Mouse (Mus musculus) embryonic facial prominence, embryonic 14.5 days (tissue): ENCODE measurements around the gene Pgm2l1. TPM values are rescaled to one million over a fixed set of nuclear protein-coding genes. Genes with fewer than 3 reads are reported as not detected.

Experiments
- ATAC-seq: fragments of 200-750 bp; cut with Nextera tagmentation; 2 replicates; pipeline ENCODE4 v1.8.0; 2017; ENCODE audit warnings: low read depth, moderate number of reproducible peaks, moderate TSS enrichment
- DNase-seq: peaks from one replicate; pipeline ENCODE4 v3.0.0-alpha.2; 2015; ENCODE audit warnings: low spot score
- H3K27ac ChIP-seq: fragments of 300-500 bp; sonication (generic); replicated peaks from 2 replicates; pipeline ENCODE4 v1.5.1; 2014; ENCODE audit warnings: low read depth, mild to moderate bottlenecking, low read length, moderate library complexity
- H3K27me3 ChIP-seq: fragments of 300-500 bp; sonication (generic); replicated peaks from 2 replicates; pipeline ENCODE4 v1.6.1; 2014; ENCODE audit warnings: low read length; ENCODE audit not compliant: control insufficient read depth, insufficient read depth
- H3K36me3 ChIP-seq: fragments of 300-500 bp; sonication (generic); 2 replicates; pipeline ENCODE4 v1.6.1; 2014; ENCODE audit warnings: low read length, mixed read lengths; ENCODE audit not compliant: control insufficient read depth, insufficient read depth
- H3K4me1 ChIP-seq: fragments of 300-500 bp; sonication (generic); 2 replicates; pipeline ENCODE4 v1.6.1; 2014; ENCODE audit warnings: antibody characterized with exemption, low read length; ENCODE audit not compliant: control insufficient read depth, insufficient read depth
- H3K4me2 ChIP-seq: fragments of 300-500 bp; sonication (generic); 2 replicates; pipeline ENCODE4 v1.6.1; 2014; ENCODE audit warnings: low read depth, mild to moderate bottlenecking, low read length, moderate library complexity, mixed read lengths
- H3K4me3 ChIP-seq: fragments of 300-500 bp; sonication (generic); 2 replicates; pipeline ENCODE4 v1.5.1; 2014; ENCODE audit warnings: low read depth, mild to moderate bottlenecking, low read length
- H3K9ac ChIP-seq: fragments of 300-500 bp; sonication (generic); 2 replicates; pipeline ENCODE4 v1.6.1; 2014; ENCODE audit warnings: low read depth, mild to moderate bottlenecking, low read length, moderate library complexity, mixed read lengths
- H3K9me3 ChIP-seq: fragments of 300-500 bp; sonication (generic); 2 replicates; pipeline ENCODE4 v1.6.1; 2016; ENCODE audit warnings: low read length; ENCODE audit not compliant: control insufficient read depth
- WGBS: fragments of 180-500 bp; shearing (Covaris S2); extraction: QIAGEN DNeasy Blood & Tissue Kit; methylation state at CpG from one replicate; pipeline ENCODE4 v1.1.7; 2014; 5-methylcytosine and 5-hydroxymethylcytosine counted together
- polyA plus RNA-seq: library from polyadenylated mRNA; unstranded; fragments of >200 nt; fragmentation: Nextera tagmentation; extraction: Ambion mirVana; gene quantifications from 2 replicates; pipeline ENCODE4 v1.2.1, GENCODE M21; 2014

The Pgm2l1 gene
- polyA plus RNA-seq, 1 experiment from 2014 or later, result 3.8 TPM

- H3K4me2 ChIP-seq, result no peak overlapping the region
- H3K36me3 ChIP-seq, result peaks cover 10% of the 10 kb centered on the region; the same call in 1 of the 2 replicates
- H3K4me1 ChIP-seq, result 0 out of 2 replicates have a peak, but pooled peaks cover 17% of the 10 kb centered on the region
- H3K4me3 ChIP-seq, result no peak overlapping the region
- no peak overlapping the region for H3K27ac ChIP-seq
- DNase-seq (no peak), ATAC-seq (no peak)
- 50% methylated on average over 4 of the region's 6 CpGs for WGBS
- no peaks in the 10 kb centered on the region for H3K27me3 ChIP-seq
- H3K9me3 ChIP-seq, result no peaks in the 10 kb centered on the region
- no peak overlapping the region for H3K9ac ChIP-seq
Observed at GRCm38 (mm10) chr7:100307872-100308653, 80.9 kb downstream of the Pgm2l1 start.

GRCm38 (mm10) chr7:100309216-100309615 lies 82.0 kb downstream of the Pgm2l1 start:
- peak; percentile 77 for DNase-seq
- WGBS, result 24% methylated on average over 1 of the region's 1 CpGs
- no peak overlapping the region for H3K4me3 ChIP-seq
- H3K4me1 ChIP-seq, result 0 out of 2 replicates have a peak, but pooled peaks cover 17% of the 10 kb centered on the region
- no peak overlapping the region for H3K9ac ChIP-seq
- peaks cover 15% of the 10 kb centered on the region; the same call in 1 of the 2 replicates for H3K36me3 ChIP-seq
- no peak overlapping the region for H3K4me2 ChIP-seq
- peak overlapping the region; percentile 76 for H3K27ac ChIP-seq
- H3K9me3 ChIP-seq, result no peaks in the 10 kb centered on the region
- no peaks in the 10 kb centered on the region for H3K27me3 ChIP-seq
- ATAC-seq, result peak; percentile 57; the same call in 1 of the 2 replicates

- no peak overlapping the region for H3K4me3 ChIP-seq
- no peaks in the 10 kb centered on the region for H3K27me3 ChIP-seq
- H3K36me3 ChIP-seq, result peaks cover 17% of the 10 kb centered on the region; the same call in 1 of the 2 replicates
- no peaks in the 10 kb centered on the region for H3K9me3 ChIP-seq
- 54% methylated on average over 6 of the region's 6 CpGs for WGBS
- H3K27ac ChIP-seq, result peak overlapping the region; percentile 76
- H3K9ac ChIP-seq, result no peak overlapping the region
- 0 out of 2 replicates have a peak, but pooled peaks cover 17% of the 10 kb centered on the region for H3K4me1 ChIP-seq
- DNase-seq, result no peak
- H3K4me2 ChIP-seq, result no peak overlapping the region
- no peak for ATAC-seq
Observed at GRCm38 (mm10) chr7:100309679-100310078, 82.5 kb downstream of the Pgm2l1 start.

DNA sequence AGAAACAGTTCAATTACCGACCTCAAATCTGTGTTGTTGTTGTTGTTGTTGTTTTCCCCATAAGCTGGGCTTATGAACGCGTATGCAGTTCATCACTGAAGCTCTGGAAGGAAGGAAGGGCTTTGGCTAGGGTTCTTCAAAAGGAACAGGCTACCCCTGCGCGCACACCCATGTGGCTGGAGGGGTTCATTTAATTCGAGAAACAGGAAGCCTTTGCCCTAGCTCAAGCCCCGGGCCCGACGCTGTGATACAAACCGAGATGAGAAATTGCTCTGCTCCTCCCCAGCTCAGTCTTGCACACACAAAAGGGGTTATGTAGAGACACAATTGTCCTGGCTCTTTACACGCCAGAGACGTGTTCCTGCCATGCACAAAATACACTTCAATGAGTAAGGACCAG lies 83.1 kb downstream of the Pgm2l1 start:
- no peaks in the 10 kb centered on the region for H3K27me3 ChIP-seq
- DNase-seq, result no peak
- H3K27ac ChIP-seq, result peak overlapping the region; percentile 76
- no peak overlapping the region for H3K4me2 ChIP-seq
- peaks cover 23% of the 10 kb centered on the region; the same call in 1 of the 2 replicates for H3K36me3 ChIP-seq
- WGBS, result 64% methylated on average over 12 of the region's 12 CpGs
- no peak overlapping the region for H3K4me3 ChIP-seq
- no peak for ATAC-seq
- H3K9ac ChIP-seq, result no peak overlapping the region
- H3K9me3 ChIP-seq, result no peaks in the 10 kb centered on the region
- 0 out of 2 replicates have a peak, but pooled peaks cover 17% of the 10 kb centered on the region for H3K4me1 ChIP-seq

DNA sequence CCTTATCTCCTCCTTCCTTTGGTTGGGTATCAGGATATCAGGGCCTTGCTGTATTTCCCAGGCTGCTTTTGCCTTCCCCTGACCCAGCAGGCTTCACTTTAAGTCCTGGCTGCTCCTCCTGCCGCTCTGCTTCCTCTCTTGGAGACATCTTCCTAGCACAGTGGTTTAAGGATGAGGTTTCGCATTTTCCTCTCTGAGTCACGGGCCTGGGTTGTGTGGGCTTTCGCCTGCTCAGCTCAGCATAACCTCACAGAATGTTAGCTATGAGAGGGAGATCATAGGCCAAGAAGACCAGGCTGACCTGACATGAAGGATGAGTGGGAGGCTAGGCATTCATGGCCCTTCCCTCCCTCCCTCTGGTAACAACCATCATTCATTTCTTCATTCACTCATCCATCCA lies 85.5 kb downstream of the Pgm2l1 start:
- Histone ChIP-seq H3K4me3 (no peak overlapping the region), H3K27ac (no peak overlapping the region), H3K4me1 (0 out of 2 replicates have a peak, but pooled peaks cover 17% of the 10 kb centered on the region), H3K4me2 (no peak overlapping the region), H3K9me3 (no peaks in the 10 kb centered on the region), H3K9ac (no peak overlapping the region), H3K36me3 (peaks cover 40% of the 10 kb centered on the region), H3K27me3 (no peaks in the 10 kb centered on the region)
- WGBS, result 89% methylated on average over 4 of the region's 4 CpGs
- no peak for ATAC-seq
- no peak for DNase-seq

GRCm38 (mm10) chr7:100316924-100317323 lies 89.7 kb downstream of the Pgm2l1 start:
- WGBS, result 86% methylated on average over 8 of the region's 8 CpGs
- DNase-seq, result no peak
- Histone ChIP-seq H3K9me3 (no peaks in the 10 kb centered on the region), H3K27me3 (no peaks in the 10 kb centered on the region), H3K36me3 (peaks cover 58% of the 10 kb centered on the region), H3K4me1 (no peaks in the 10 kb centered on the region), H3K4me2 (no peak overlapping the region), H3K4me3 (no peak overlapping the region), H3K9ac (no peak overlapping the region), H3K27ac (no peak overlapping the region)
- no peak for ATAC-seq

- H3K9me3 ChIP-seq, result no peaks in the 10 kb centered on the region
- DNase-seq (no peak), ATAC-seq (no peak)
- no peak overlapping the region for H3K9ac ChIP-seq
- 89% methylated on average over 5 of the region's 5 CpGs for WGBS
- H3K36me3 ChIP-seq, result peaks cover 58% of the 10 kb centered on the region
- H3K4me2 ChIP-seq, result no peak overlapping the region
- no peak overlapping the region for H3K27ac ChIP-seq
- H3K4me3 ChIP-seq, result no peak overlapping the region
- H3K4me1 ChIP-seq, result no peaks in the 10 kb centered on the region
- H3K27me3 ChIP-seq, result no peaks in the 10 kb centered on the region
Observed at GRCm38 (mm10) chr7:100317534-100317933, 90.3 kb downstream of the Pgm2l1 start.

DNA sequence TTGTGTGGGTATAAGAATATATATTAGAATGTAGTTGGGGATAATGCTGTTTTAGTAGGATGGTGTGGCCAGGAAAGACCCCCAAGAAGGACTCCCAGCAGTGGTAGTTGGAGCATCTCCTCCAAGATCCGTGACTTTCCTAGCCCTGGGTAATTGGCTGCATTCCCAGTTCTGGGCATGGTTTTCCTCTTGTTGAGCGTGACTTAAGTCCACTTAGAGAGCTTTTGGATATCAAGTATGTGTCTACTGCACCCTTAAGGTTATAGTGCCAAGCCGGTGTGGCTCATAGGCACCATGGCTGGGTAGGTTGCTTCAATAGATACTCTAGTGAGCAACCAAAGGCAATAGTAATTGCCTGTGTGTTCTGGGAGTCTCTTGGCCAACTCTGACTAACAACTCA lies 96.5 kb downstream of the Pgm2l1 start:
- H3K36me3 ChIP-seq, result peaks cover 53% of the 10 kb centered on the region
- ATAC-seq, result no peak
- DNase-seq, result no peak

More for the DNA sequence above, 96.5 kb downstream of the Pgm2l1 start:
- no peaks in the 10 kb centered on the region; the same call in 1 of the 2 replicates for H3K4me1 ChIP-seq
- no peak overlapping the region for H3K27ac ChIP-seq
- H3K4me3 ChIP-seq, result no peak overlapping the region
- no peak overlapping the region for H3K9ac ChIP-seq
- no peak overlapping the region for H3K4me2 ChIP-seq
- no peaks in the 10 kb centered on the region for H3K27me3 ChIP-seq
- no peaks in the 10 kb centered on the region for H3K9me3 ChIP-seq
- 64% methylated on average over 3 of the region's 3 CpGs for WGBS
